Mouse (Mus musculus) 3T3-L1 (cell line): ENCODE measurements around the gene 4930595M18Rik.

Source experiments
- DNase-seq: peaks from one replicate; pipeline ENCODE4 v3.0.0-alpha.2; 2015; ENCODE audit warnings: low read depth, low spot score

4930595M18Rik gene

DNA sequence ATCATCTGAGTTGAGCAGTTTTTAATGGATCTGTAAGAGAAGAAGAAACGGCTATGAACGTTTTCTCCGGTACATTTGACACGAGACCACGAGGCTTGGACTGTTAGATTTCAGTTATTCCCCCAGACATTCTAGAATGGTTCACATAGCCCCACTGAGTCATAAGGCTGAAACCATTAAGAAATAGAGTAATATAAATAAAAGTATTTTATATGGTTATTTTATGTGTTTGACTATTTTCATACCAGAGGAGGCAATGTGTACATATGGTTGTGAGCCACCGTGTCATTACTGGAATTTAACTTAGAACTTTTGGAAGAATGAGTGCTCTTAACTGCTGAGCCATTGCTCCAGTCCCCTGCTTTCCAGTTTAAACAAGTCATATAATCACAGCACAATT, at the start of gene 4930595M18Rik:
Gene 4930595M18Rik, minus strand, starts transcription at position 101 of the 400 bp plus-strand sequence.
- no peak for DNase-seq

DNA sequence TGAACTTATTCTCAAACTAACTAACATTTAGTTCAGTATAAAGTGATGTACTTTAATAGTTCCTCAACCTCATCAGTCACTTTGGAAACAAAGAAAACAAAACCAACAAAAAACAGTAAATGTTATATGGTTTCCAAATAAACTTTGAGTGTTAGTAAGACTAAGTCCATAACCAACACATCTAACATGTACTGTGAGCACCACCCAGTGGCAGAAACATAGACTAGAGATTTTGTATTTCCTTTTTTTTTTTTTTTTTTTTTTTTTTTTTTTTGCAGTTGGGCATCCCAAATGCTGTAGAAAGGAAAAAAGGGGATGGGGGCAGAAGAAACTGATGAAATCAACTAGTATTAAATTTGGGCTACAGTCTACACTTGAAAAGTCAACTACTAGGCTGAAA, 14.6 kb upstream of the 4930595M18Rik start:
- DNase-seq, result peak; percentile 31
